Mouse (Mus musculus) adrenal gland (tissue): ENCODE results near the gene Krt79.

ENCODE experiments used
- intact Hi-C: fragments of 180-260 bp; cut with DNase I; formaldehyde crosslinking; loops from one replicate; pipeline ENCODE4 v1.15.1; 2025
- microRNA-seq, 2 experiments: library from miRNA; unstranded; fragments of <30 nt; microRNA quantifications; one replicate each; pipeline ENCODE4; 2019

Krt79 gene

DNA sequence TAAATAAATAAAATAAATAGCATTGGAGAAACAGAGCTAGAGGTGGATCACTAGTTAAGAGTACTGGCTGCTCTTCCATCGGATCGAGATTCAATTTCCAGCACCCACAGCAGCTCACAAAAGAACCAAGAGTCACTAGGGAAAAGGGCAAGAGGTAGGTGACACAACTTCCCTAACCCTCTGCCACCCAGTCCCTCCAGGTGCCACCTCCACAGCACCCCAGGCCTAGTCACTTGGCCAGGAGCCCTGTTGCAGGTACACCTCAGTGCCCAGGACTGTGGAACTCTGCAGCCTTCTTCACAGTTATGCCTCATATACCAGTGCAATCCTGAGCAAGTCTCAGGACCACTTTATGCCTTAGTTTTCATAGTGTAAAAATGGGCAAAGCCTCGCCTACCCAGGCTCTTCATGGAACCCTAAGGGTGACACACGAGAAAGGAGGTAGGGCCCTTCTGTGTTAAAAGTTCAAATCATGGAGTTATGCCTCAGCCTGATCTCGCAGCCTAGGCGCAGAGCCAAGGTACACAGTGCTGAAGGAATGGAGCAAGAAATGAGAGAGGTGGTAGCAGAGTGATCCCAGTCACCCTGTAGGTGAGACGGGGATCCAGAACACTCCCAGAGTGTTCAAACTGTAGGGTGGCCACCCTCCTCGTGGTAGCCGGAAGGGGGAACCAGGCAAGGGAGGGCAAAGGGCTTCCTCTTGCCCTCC is 1.4 kb downstream of the Krt79 start:
- intact Hi-C loops, result no loop called here

DNA sequence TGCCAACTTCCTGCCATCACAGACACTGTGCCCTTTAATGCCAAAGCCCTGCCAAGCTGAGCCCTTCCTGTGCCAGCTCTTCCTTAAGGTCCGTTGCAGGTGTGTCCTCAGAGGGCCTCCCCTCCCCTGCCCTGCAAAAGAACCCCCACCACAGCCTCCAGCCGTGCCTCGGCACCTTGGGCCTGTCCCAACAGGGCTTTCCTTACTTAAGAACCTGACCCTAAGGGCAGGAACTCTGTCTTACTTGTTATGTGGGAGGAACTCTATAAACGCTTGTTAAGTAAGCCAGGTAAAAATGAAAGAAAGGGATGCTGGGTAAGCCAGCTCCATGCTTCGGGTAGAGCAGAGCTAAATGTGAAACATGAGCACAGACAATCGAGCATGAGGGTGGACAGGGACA is 7.1 kb downstream of the Krt79 start:
- intact Hi-C loops, result no loop called here

DNA sequence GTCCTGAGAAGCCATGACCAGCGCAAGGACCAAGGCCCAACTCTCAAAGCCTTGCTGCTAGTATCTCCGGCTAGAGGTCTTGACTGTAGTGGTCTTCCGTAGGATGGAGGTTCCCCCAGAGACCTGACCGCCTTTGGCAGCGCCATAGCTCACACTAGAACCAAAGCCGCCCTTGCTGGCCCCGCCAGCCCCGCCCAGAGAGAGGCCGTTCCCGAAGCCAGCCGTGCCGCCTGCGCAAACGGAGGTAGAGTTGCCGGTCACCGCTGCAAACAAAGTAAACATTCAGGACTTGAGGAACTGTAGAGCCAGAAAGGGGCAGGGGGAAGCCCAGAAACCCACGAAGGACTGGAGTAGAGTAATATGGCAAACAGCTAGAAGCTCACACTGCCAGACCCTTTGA is 10.5 kb downstream of the Krt79 start:
- intact Hi-C loops, result no loop called here

DNA sequence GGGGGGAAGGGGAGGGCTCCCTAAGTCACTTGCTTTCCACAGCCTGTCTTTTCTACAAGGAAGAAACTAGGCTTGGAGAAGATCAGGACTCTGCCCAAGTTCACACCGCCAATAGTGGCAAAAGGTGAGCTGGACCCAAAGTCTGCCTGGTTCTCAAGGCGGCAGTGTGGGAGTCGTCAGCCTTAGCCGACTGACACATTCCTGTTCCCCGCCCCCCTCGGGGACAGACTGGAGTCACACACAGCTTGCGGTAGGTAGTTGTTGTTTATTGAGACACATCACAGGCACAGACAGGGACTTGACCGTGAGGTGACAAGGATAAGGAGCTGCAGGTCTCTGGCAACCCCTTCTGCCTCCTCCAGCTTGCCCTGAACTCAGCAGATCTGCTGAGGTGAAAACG is 11.0 kb downstream of the Krt79 start:
- intact Hi-C loops, result no loop called here

DNA sequence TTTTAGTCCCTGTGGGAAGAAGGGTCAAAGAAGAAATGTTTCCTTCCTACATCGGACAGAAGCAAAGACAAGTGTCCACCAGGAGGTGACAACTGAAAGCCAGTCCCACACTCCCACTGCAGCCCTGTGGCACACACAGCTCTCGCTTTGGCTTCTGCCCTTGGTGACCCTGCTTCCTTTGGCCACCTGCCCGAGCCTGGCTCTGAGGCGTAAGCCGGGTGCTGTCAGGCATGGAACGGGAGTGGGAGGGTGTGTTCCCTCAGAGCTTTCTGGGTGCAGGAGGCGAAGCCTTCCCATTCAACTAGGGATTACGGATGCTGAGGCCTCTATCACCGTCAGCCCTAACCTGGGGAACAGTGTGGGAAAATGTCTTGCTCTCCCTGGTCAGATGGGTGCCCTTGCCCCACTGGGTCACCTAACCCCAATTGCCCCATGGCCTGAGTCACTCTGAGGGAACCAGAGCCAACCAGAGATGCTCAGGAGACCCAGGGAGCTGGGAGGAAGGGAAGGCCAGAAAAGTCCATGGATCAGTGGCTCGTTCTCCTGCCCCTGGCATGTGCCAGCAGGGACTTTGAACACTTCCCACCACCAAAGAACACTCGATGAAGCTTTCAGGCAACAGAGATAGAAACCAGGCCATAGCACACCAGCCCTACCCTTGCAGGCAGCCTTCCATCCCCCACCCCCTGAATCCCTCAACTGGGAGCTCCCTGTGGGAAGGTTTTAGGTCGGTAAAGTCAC is 12.6 kb downstream of the Krt79 start:
- intact Hi-C loops, result no loop called here

DNA sequence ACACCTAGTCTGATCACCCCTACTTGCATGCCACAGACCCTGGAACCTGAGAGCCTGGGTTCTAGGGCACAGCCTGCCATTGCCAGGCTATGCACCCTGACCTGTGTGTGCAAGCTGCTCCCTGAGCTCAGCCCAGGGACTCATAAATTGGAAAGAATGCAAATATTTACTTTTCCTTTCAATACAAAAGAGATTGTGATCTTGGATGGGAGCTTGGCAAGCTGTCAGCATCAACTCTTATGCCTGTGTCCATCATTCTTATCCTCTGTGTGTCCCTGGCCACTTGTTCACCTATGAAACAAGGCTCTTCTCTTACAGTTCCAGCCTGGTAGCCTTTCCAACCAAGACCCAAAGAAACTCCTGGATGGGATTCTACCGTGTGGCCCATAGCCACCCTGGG is 15.1 kb downstream of the Krt79 start:
- intact Hi-C loops, result no loop called here

DNA sequence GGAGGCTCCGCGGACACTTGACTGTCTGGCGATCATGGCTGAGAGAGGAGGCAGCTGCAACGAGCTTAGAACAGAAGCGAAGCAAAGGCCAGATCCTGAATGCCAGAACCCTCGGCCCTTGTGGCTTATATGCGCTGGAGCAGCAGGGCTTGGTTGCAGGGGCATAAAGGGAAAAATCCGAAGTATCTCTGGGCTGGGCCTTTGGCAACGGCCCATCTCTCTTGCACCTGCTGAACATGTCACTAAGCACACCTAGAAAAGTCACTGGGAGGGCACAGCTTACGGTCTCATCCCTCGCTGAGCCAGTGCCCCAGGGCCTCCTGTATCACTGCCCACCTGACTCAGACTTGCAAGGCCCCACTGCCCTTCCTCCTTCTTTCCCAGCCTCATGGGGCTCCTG is 15.5 kb downstream of the Krt79 start, which contains the start of gene Krt4:
Krt4 (minus strand) TSS at position 101 of the 400 bp plus-strand sequence.
- intact Hi-C loops, result no loop called here

DNA sequence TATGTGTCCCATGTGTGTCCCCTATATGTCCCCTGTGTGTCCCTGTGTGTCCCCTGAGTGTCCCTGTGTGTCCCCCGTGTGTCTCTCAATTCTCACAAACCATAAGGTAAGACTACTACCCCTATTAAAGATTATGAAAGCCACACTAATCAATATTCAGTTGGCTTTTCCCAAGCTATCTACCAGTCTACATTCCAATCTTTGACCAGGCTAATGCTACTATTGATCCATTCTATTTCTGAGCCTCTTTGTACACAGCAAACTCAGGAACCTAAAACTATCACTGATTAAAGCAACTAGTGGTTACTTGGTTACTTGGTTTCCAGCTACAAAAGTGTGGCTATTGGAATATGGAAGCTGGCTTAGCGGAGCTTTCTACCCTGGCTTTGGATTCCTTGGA is 17.8 kb downstream of the Krt79 start:
- intact Hi-C loops, result no loop called here

DNA sequence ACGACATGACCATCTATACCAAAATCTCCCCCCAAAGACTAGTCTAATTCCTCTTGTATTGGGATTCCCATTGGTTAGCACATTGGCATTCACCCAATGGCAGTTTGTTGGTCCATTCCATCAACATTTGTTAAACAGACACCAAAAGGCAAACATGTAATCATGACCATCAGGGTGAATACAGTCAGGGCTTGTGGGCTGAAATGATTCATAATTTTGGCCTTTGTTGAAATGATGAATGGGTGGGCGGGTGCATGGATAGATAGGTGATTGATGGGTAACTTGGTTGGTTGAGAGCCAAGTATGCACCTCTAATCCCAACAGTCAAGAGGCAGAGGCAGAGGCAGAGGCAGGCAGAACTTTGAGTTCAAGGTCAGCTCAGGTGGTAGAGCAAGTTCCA is 24.1 kb downstream of the Krt79 start:
- intact Hi-C loops, result no loop called here

DNA sequence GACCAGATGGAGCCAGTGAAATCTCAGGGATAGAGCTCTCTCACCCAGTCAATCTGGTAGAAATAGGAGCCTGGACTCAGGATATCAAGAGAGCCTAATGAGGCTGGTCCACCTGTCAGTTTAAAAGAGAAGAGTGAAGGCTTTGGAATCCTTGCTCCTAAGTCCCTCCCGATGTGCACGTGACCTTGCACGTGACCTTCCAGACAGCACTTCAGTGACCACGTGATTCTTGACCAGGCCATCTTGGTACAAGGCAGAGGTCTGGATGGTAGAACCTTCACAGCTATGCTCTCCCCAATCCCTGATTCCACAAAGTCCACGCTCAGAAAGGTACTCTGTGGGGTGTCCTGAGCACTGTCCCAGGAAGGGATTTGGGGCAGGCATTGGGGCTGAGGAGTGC is 35.3 kb downstream of the Krt79 start:
- intact Hi-C loops, result no loop called here

DNA sequence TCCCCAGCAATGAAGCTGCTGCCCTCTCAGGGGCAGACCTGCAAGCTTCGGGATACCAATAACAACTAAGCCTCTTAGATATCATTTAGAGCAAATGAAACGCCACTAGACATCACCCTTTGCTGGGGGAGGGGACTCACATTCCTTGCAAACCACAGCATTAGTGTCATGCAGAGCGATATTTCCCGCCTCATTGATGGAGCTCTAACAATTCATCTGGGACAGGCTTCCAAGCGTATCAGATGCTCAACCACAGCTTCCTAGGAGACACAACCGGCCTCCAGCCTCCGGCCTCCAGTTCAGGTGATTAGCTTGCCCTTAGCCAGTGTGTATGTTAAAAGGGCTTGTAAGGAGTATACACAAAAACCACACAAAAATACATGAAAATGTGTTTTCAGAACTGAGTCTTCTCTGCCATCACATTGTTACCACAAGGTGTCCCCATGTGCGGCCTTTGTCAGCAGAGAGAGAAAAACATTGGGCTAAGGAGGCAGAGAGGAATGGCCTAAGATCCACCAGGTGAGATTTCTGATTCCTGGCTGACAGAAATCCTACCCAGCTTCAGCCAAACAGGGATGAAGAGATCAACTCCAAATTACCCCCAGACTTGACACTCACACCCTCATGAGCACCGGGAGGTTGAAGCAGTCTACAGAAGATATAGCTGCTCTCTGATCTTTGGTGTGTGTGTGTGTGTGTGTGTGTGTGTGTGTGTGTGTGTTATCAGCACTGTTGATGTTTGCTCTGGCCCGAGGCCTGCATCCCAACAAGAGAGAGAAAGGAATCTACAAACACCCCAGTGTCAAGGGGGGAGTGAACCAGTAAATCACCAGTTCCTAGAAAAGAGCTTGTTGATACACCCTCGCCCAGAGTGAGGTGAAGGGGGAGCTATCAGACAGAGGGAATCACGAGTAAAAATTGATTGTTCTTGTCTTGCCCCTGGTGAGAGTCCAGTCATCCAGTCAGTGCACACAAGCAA is 37.7 kb downstream of the Krt79 start:
- intact Hi-C loops, result no loop called here

DNA sequence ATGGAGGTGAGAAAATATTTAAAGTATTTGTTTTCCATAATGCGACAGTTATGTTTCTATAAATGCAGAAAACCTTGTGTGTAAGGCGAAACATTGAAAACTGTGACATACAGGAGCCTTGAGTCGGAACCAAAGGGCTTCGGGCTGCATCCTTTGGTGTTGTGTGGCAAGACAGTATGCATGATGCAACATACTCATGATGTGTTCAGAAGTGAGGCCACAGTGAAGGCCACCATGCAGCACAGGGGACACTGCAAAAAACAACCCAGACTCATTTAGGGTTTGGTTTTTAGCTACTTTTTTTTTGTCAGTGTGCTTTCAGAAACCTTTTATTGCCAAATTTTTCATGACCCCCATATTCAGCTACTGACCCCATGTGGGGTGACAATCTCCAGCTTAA is 44.9 kb downstream of the Krt79 start:
- intact Hi-C loops, result no loop called here

DNA sequence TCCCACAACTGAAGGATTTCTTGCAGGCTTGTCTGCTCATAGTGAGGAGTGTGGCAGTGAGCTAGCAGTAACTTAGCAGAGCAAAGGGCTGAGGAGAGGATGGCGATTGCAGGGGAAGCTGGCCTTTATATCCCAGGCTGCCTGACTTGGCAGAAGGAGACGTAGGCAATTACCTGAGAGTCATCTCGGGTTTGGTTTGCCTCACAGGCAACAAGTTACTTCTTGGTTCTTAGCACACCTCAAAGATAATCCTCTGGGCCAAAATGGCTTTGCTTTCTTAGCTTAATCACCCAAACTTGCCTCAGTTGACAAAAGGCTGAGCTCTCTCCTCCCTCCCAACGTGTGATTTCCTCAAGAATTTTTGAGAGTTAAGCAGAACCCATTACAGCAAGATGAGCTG is 47.3 kb downstream of the Krt79 start, which contains the start of gene Krt76:
Krt76 (minus strand) TSS at position 101 of the 400 bp plus-strand sequence.
- intact Hi-C loops, result no loop called here

DNA sequence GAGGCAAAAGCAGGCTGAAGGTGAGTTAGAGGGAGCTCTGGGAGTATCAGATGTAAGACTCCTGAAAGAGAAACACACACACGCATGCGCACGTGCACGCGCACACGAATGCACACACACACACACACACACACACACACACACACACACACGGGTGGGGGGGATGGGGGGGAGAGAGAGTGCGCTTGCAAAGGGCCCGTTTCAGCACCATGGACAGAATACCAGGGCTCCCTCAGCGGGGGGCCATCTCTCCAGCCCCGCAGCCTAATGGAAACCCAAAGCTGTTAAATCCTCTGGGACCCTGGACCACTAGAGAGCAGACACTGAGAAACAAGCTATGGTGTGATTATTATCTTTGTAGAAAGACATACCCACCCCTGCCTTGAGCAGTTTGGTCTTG is 60.3 kb downstream of the Krt79 start:
- intact Hi-C loops, result no loop called here

Small RNA genes within 50 kb of the gene (microRNA-seq; reads per million reads assigned to microRNA genes)
- gene Gm44356, result 0 reads per million in 2 experiments
